Mouse (Mus musculus) heart, embryonic 15.5 days (tissue): Measurements from ENCODE around the gene Klhl8. TPM values are rescaled to one million over a fixed set of nuclear protein-coding genes. Genes with fewer than 3 reads are reported as not detected.
A peak's percentile ranks its signal among the peaks of the same experiment; 100 is the strongest.

Source experiments
- ATAC-seq: fragments of 200-750 bp; cut with Nextera tagmentation; replicated peaks from 2 replicates; pipeline ENCODE4 v1.8.0; 2017; ENCODE audit warnings: low read depth, moderate TSS enrichment; ENCODE audit not compliant: insufficient number of reproducible peaks, insufficient read depth, low FRiP score
- H3K27ac ChIP-seq: fragments of 300-500 bp; sonication (generic); 2 replicates; pipeline ENCODE4 v1.5.1; 2015; ENCODE audit warnings: mild to moderate bottlenecking, inconsistent platforms
- H3K27me3 ChIP-seq: fragments of 300-500 bp; sonication (generic); 2 replicates; pipeline ENCODE4 v1.6.1; 2015; ENCODE audit warnings: inconsistent platforms
- H3K36me3 ChIP-seq: fragments of 300-500 bp; sonication (generic); 2 replicates; pipeline ENCODE4 v1.6.1; 2015; ENCODE audit warnings: mild to moderate bottlenecking, inconsistent platforms
- H3K4me1 ChIP-seq: fragments of 300-500 bp; sonication (generic); replicated peaks from 2 replicates; pipeline ENCODE4 v1.6.1; 2015; ENCODE audit warnings: inconsistent platforms
- H3K4me2 ChIP-seq: fragments of 300-500 bp; sonication (generic); 2 replicates; pipeline ENCODE4 v1.6.1; 2015; ENCODE audit warnings: inconsistent platforms, mild to moderate bottlenecking, moderate library complexity
- H3K4me3 ChIP-seq: fragments of 300-500 bp; sonication (generic); 2 replicates; pipeline ENCODE4 v1.5.1; 2015; ENCODE audit warnings: mild to moderate bottlenecking, inconsistent platforms
- H3K9ac ChIP-seq: fragments of 300-500 bp; sonication (generic); 2 replicates; pipeline ENCODE4 v1.6.1; 2015; ENCODE audit warnings: mild to moderate bottlenecking, inconsistent platforms
- H3K9me3 ChIP-seq: fragments of 300-500 bp; sonication (generic); replicated peaks from 2 replicates; pipeline ENCODE4 v1.6.1; 2016; ENCODE audit warnings: inconsistent platforms
- WGBS: fragments of 180-500 bp; shearing (Covaris S2); methylation state at CpG from one replicate; pipeline ENCODE4 v1.1.7; 2015; ENCODE audit warnings: mixed read lengths; 5-methylcytosine and 5-hydroxymethylcytosine counted together
- polyA plus RNA-seq: library from polyadenylated mRNA; unstranded; fragments of >200 nt; fragmentation: Nextera tagmentation; extraction: Ambion mirVana; gene quantifications from 2 replicates; pipeline ENCODE4 v1.2.1, GENCODE M21; 2015

Gene Klhl8
- polyA plus RNA-seq, 1 experiment from 2014 or later = 11.4 TPM

GRCm38 (mm10) chr5:103914335-103915226, 3.5 kb upstream of the Klhl8 start:
- no peaks in the 10 kb centered on the region for H3K9me3 ChIP-seq
- peaks cover 7% of the 10 kb centered on the region; the same call in 1 of the 2 replicates for H3K27me3 ChIP-seq
- WGBS = 50% methylated on average over 11 of the region's 11 CpGs
- no peak for ATAC-seq
- no peak overlapping the region for H3K4me2 ChIP-seq
- peaks cover 10% of the 10 kb centered on the region for H3K4me1 ChIP-seq
- H3K27ac ChIP-seq = no peak overlapping the region
- H3K9ac ChIP-seq = no peak overlapping the region
- H3K4me3 ChIP-seq = no peak overlapping the region
- no peaks in the 10 kb centered on the region for H3K36me3 ChIP-seq

- ATAC-seq = no peak
- 57% methylated on average over 4 of the region's 4 CpGs for WGBS
- H3K9ac ChIP-seq = no peak overlapping the region
- H3K36me3 ChIP-seq = no peaks in the 10 kb centered on the region
- no peak overlapping the region for H3K4me3 ChIP-seq
- no peak overlapping the region for H3K4me2 ChIP-seq
- no peak overlapping the region for H3K27ac ChIP-seq
- H3K4me1 ChIP-seq = peaks cover 16% of the 10 kb centered on the region
- no peaks in the 10 kb centered on the region for H3K9me3 ChIP-seq
- peaks cover 7% of the 10 kb centered on the region; the same call in 1 of the 2 replicates for H3K27me3 ChIP-seq
Measured at GRCm38 (mm10) chr5:103913150-103913549, 2.1 kb upstream of the Klhl8 start.

GRCm38 (mm10) chr5:103911555-103911954, 496 bp upstream of the Klhl8 start:
- no peaks in the 10 kb centered on the region for H3K36me3 ChIP-seq
- peak overlapping the region; percentile 88 for H3K4me3 ChIP-seq
- H3K27ac ChIP-seq = no peak overlapping the region
- no peak overlapping the region for H3K9ac ChIP-seq
- 78% methylated on average over 5 of the region's 5 CpGs for WGBS
- no peaks in the 10 kb centered on the region for H3K9me3 ChIP-seq
- H3K4me2 ChIP-seq = peak overlapping the region; percentile 83
- H3K27me3 ChIP-seq = peaks cover 7% of the 10 kb centered on the region; the same call in 1 of the 2 replicates
- ATAC-seq = no peak
- peaks cover 16% of the 10 kb centered on the region for H3K4me1 ChIP-seq

GRCm38 (mm10) chr5:103910156-103910555, 903 bp downstream of the Klhl8 start:
- H3K4me1 ChIP-seq = peaks cover 16% of the 10 kb centered on the region
- H3K27ac ChIP-seq = no peak overlapping the region
- H3K27me3 ChIP-seq = peaks cover 7% of the 10 kb centered on the region; the same call in 1 of the 2 replicates
- no peaks in the 10 kb centered on the region for H3K36me3 ChIP-seq
- WGBS = 24% methylated on average over 8 of the region's 9 CpGs
- peak overlapping the region; percentile 89; the same call in 1 of the 2 replicates for H3K9ac ChIP-seq
- peak overlapping the region; percentile 88 for H3K4me3 ChIP-seq
- no peaks in the 10 kb centered on the region for H3K9me3 ChIP-seq
- ATAC-seq = no peak
- H3K4me2 ChIP-seq = peak overlapping the region; percentile 83

GRCm38 (mm10) chr5:103909466-103909865, 1.6 kb downstream of the Klhl8 start:
- H3K9ac ChIP-seq = no peak overlapping the region
- no peak overlapping the region for H3K4me2 ChIP-seq
- ATAC-seq = no peak
- no peaks in the 10 kb centered on the region for H3K9me3 ChIP-seq
- H3K27me3 ChIP-seq = peaks cover 7% of the 10 kb centered on the region; the same call in 1 of the 2 replicates
- H3K4me3 ChIP-seq = no peak overlapping the region
- H3K27ac ChIP-seq = no peak overlapping the region
- WGBS = 75% methylated on average over 3 of the region's 3 CpGs
- no peaks in the 10 kb centered on the region for H3K36me3 ChIP-seq
- peaks cover 16% of the 10 kb centered on the region for H3K4me1 ChIP-seq

- Histone ChIP-seq H3K36me3 (no peaks in the 10 kb centered on the region), H3K27ac (0 out of 2 replicates have a peak overlapping the region, but pooled peaks have one; percentile 35), H3K4me2 (0 out of 2 replicates have a peak overlapping the region, but pooled peaks have one; percentile 5), H3K4me3 (no peak overlapping the region), H3K9me3 (no peaks in the 10 kb centered on the region), H3K9ac (no peak overlapping the region), H3K27me3 (peaks cover 7% of the 10 kb centered on the region; the same call in 1 of the 2 replicates), H3K4me1 (peaks cover 16% of the 10 kb centered on the region)
- ATAC-seq = no peak
- 39% methylated on average over 7 of the region's 7 CpGs for WGBS
Measured at GRCm38 (mm10) chr5:103908851-103909250, 2.2 kb downstream of the Klhl8 start.

- Histone ChIP-seq H3K4me1 (peaks cover 16% of the 10 kb centered on the region), H3K9ac (no peak overlapping the region), H3K36me3 (no peaks in the 10 kb centered on the region), H3K27me3 (peaks cover 5% of the 10 kb centered on the region; the same call in 1 of the 2 replicates), H3K27ac (no peak overlapping the region), H3K4me2 (no peak overlapping the region), H3K4me3 (no peak overlapping the region), H3K9me3 (no peaks in the 10 kb centered on the region)
- no peak for ATAC-seq
- WGBS = 72% methylated on average over 4 of the region's 4 CpGs
Measured at GRCm38 (mm10) chr5:103907844-103908243, 3.2 kb downstream of the Klhl8 start.

GRCm38 (mm10) chr5:103906173-103906572, 4.9 kb downstream of the Klhl8 start:
- Histone ChIP-seq H3K9me3 (no peaks in the 10 kb centered on the region), H3K27me3 (no peaks in the 10 kb centered on the region), H3K27ac (no peak overlapping the region), H3K36me3 (no peaks in the 10 kb centered on the region), H3K4me3 (no peak overlapping the region), H3K9ac (no peak overlapping the region), H3K4me2 (no peak overlapping the region), H3K4me1 (peaks cover 13% of the 10 kb centered on the region)
- ATAC-seq = no peak
- 82% methylated on average over 6 of the region's 6 CpGs for WGBS

GRCm38 (mm10) chr5:103898310-103898709, 12.7 kb downstream of the Klhl8 start:
- Histone ChIP-seq H3K36me3 (no peaks in the 10 kb centered on the region), H3K4me3 (no peak overlapping the region), H3K4me1 (no peaks in the 10 kb centered on the region), H3K27me3 (no peaks in the 10 kb centered on the region), H3K27ac (no peak overlapping the region), H3K9me3 (no peaks in the 10 kb centered on the region), H3K4me2 (no peak overlapping the region), H3K9ac (no peak overlapping the region)
- no peak for ATAC-seq
- WGBS = 22% methylated on average over 1 of the region's 1 CpGs

GRCm38 (mm10) chr5:103889766-103890165, 21.3 kb downstream of the Klhl8 start:
- Histone ChIP-seq H3K27ac (no peak overlapping the region), H3K4me3 (no peak overlapping the region), H3K9me3 (no peaks in the 10 kb centered on the region), H3K36me3 (no peaks in the 10 kb centered on the region; the same call in 1 of the 2 replicates), H3K9ac (no peak overlapping the region), H3K4me2 (no peak overlapping the region), H3K27me3 (no peaks in the 10 kb centered on the region), H3K4me1 (no peaks in the 10 kb centered on the region)
- WGBS = 82% methylated on average over 15 of the region's 15 CpGs
- ATAC-seq = no peak

- Histone ChIP-seq H3K4me2 (no peak overlapping the region), H3K27me3 (no peaks in the 10 kb centered on the region), H3K36me3 (peaks cover 19% of the 10 kb centered on the region), H3K4me3 (no peak overlapping the region), H3K9me3 (no peaks in the 10 kb centered on the region), H3K9ac (no peak overlapping the region), H3K27ac (no peak overlapping the region), H3K4me1 (no peaks in the 10 kb centered on the region)
- WGBS = 87% methylated on average over 4 of the region's 4 CpGs
- ATAC-seq = no peak
Measured at GRCm38 (mm10) chr5:103863759-103864158, 47.3 kb downstream of the Klhl8 start.
